9 mouse cellular contexts compared by ENCODE assay signal in the genomic region with DNA sequence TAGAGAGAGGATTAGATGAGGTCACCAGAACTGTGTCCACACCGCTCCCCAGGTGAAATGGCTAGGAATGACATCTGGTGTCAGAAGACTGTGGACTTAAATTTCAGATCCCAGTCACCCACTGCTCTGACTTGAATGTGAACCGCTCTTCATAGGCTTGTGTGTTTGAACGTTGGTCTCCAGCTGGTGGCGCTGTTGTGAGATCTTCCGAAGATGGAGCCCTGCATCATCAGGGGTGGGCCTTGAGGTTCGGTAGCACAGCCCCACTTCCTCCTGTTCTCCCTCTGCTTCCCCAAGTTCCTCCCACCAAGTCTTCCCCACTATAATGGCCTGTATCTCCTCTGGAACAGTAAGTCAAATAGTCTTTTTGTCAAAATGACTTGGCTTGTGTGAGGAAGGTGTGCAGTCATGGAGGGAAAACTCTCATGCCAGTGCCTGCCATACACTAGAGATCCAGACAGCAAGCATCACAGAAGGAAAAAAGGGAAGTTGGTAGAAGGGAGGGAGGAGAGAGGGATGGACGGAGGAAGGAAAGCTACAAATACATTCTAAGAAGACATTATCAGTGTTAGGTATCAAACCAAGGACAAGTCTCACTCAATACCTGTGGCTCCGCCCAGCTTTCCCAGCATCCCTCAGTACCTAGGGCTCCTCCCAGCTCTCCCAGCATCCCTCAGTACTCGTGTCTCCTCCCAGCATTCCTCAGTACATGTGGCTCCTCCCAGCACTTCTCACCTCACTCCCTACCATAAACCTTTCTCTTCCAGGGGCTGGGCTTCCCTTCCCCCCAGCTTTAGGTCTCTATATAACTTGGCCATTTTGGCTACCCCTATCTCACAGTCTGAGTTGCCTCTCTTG.
DNase-seq lines count a peak whose midpoint lies in the region; ATAC-seq and TF ChIP-seq lines count a peak whose summit lies in the region.
"Had no signal": no experiment of that assay in that cellular context is flagged by ENCODE, and none has a peak within 500 bp of the region (broad histone marks: within the 10 kb centered on the region; RNA-seq: fewer than 3 reads in every experiment).

No protein-coding gene starts in this region.

- no peak overlapping the region for H3K27ac ChIP-seq in hindbrain, postnatal 0 days
- H3K27ac ChIP-seq in hindbrain, embryonic 16.5 days (ENCODE audit: low read depth, low read length), result no peak overlapping the region
- H3K27ac ChIP-seq in forebrain, embryonic 13.5 days, result no peak overlapping the region
- H3K27ac ChIP-seq in midbrain, embryonic 10.5 days (replicated peaks), result no peak overlapping the region

- H3K9me3 ChIP-seq in hindbrain, postnatal 0 days (ENCODE audit: low read length), result no peaks in the 10 kb centered on the region
- H3K9me3 ChIP-seq in hindbrain, embryonic 16.5 days (ENCODE audit: control insufficient read depth, low read length), result no peaks in the 10 kb centered on the region
- no peaks in the 10 kb centered on the region; the same call in 1 of the 2 replicates for H3K9me3 ChIP-seq in forebrain, embryonic 13.5 days (replicated peaks)
- no peaks in the 10 kb centered on the region for H3K9me3 ChIP-seq in midbrain, embryonic 10.5 days (replicated peaks)

- H3K36me3 ChIP-seq in hindbrain, postnatal 0 days (ENCODE audit: insufficient read depth, low read length), result no peaks in the 10 kb centered on the region
- H3K36me3 ChIP-seq in hindbrain, embryonic 16.5 days (ENCODE audit: control insufficient read depth, insufficient read depth, low read length), result no peaks in the 10 kb centered on the region
- H3K36me3 ChIP-seq in forebrain, embryonic 13.5 days (ENCODE audit: poor library complexity, severe bottlenecking), result no peaks in the 10 kb centered on the region
- no peaks in the 10 kb centered on the region for H3K36me3 ChIP-seq in midbrain, embryonic 10.5 days

- ATAC-seq in hindbrain, postnatal 0 days, result no peak
- ATAC-seq in hindbrain, embryonic 16.5 days, result no peak
- peak; percentile 65 for ATAC-seq in CD4-positive, CD25-positive, alpha-beta regulatory T cell, adult 4 months
- no peak for ATAC-seq in forebrain, embryonic 13.5 days

- no peaks in the 10 kb centered on the region for H3K27me3 ChIP-seq in hindbrain, postnatal 0 days (ENCODE audit: insufficient read depth, low read length)
- H3K27me3 ChIP-seq in hindbrain, embryonic 16.5 days (replicated peaks; ENCODE audit: control insufficient read depth, insufficient read depth, low read length), result no peaks in the 10 kb centered on the region
- H3K27me3 ChIP-seq in forebrain, embryonic 13.5 days, result no peaks in the 10 kb centered on the region
- peaks cover 18% of the 10 kb centered on the region; the same call in 1 of the 2 replicates for H3K27me3 ChIP-seq in midbrain, embryonic 10.5 days (ENCODE audit: low read depth, poor library complexity, severe bottlenecking)

- no peaks in the 10 kb centered on the region for H3K4me1 ChIP-seq in hindbrain, postnatal 0 days (ENCODE audit: insufficient read depth, low read length)
- no peaks in the 10 kb centered on the region for H3K4me1 ChIP-seq in hindbrain, embryonic 16.5 days (ENCODE audit: control insufficient read depth, insufficient read depth, low read depth, low read length)
- no peaks in the 10 kb centered on the region for H3K4me1 ChIP-seq in forebrain, embryonic 13.5 days
- H3K4me1 ChIP-seq in midbrain, embryonic 10.5 days, result no peaks in the 10 kb centered on the region

- no peak overlapping the region for H3K9ac ChIP-seq in hindbrain, postnatal 0 days (replicated peaks; ENCODE audit: low read length)
- H3K9ac ChIP-seq in hindbrain, embryonic 16.5 days (ENCODE audit: low read depth, low read length), result no peak overlapping the region
- no peak overlapping the region for H3K9ac ChIP-seq in forebrain, embryonic 13.5 days

- no peak overlapping the region for H3K4me2 ChIP-seq in hindbrain, postnatal 0 days (ENCODE audit: low read depth, low read length)
- no peak overlapping the region for H3K4me2 ChIP-seq in hindbrain, embryonic 16.5 days (ENCODE audit: low read length)
- H3K4me2 ChIP-seq in forebrain, embryonic 13.5 days, result no peak overlapping the region

- no peak overlapping the region for H3K4me3 ChIP-seq in hindbrain, postnatal 0 days (ENCODE audit: low read length)
- H3K4me3 ChIP-seq in hindbrain, embryonic 16.5 days (ENCODE audit: low read length), result no peak overlapping the region
- no peak overlapping the region for H3K4me3 ChIP-seq in forebrain, embryonic 13.5 days
- H3K4me3 ChIP-seq in midbrain, embryonic 10.5 days, result no peak overlapping the region
- H3K4me3 ChIP-seq: myocyte had no signal

- 76% methylated on average over 9 of the region's 9 CpGs for WGBS in hindbrain, postnatal 0 days
- 70% methylated on average over 9 of the region's 9 CpGs for WGBS in hindbrain, embryonic 16.5 days
- WGBS in forebrain, embryonic 13.5 days, result 73% methylated on average over 9 of the region's 9 CpGs
- WGBS in midbrain, embryonic 10.5 days, result 68% methylated on average over 9 of the region's 9 CpGs

- DNase-seq in hindbrain, postnatal 0 days (ENCODE audit: low spot score), result peak; percentile 19
- peak; percentile 3 for DNase-seq in c-Kit-positive CD71-positive TER-119-positive erythroid progenitor cells, embryonic 14.5 days (ENCODE audit: low spot score)
- peak; percentile 7 to 69 for DNase-seq in spleen, postnatal 10 days (ENCODE audit: low spot score in 2 of 2)
- DNase-seq in midbrain, embryonic 10.5 days (ENCODE audit: low spot score), result no peak
- DNase-seq in frontal cortex, postnatal 36 days (ENCODE audit: low spot score in 2 of 2), result no peak

- TF ChIP-seq CTCF in hindbrain, postnatal 0 days (IDR thresholded peaks at IDR 0.05; ENCODE audit: low read depth), result peak; percentile 21; the same call in 1 of the 2 replicates

Comparison
In these comparisons a context has a peak if more than half of its experiments do, and no peak if none do; other contexts are left out.
1. DNase-seq: peak in hindbrain, postnatal 0 days (single experiment), c-Kit-positive CD71-positive TER-119-positive erythroid progenitor cells, embryonic 14.5 days (single experiment) and spleen, postnatal 10 days (2 of 2); none in midbrain, embryonic 10.5 days (single experiment) and frontal cortex, postnatal 36 days (0 of 2).